Mouse (Mus musculus): Measurements from ENCODE around the gene Msl2. TPM values are rescaled to one million over a fixed set of nuclear protein-coding genes. Genes with fewer than 3 reads are reported as not detected.

Msl2 gene
- total RNA-seq (2021) = 10 to 100 TPM; 69.7 to 70.9 TPM

DNA sequence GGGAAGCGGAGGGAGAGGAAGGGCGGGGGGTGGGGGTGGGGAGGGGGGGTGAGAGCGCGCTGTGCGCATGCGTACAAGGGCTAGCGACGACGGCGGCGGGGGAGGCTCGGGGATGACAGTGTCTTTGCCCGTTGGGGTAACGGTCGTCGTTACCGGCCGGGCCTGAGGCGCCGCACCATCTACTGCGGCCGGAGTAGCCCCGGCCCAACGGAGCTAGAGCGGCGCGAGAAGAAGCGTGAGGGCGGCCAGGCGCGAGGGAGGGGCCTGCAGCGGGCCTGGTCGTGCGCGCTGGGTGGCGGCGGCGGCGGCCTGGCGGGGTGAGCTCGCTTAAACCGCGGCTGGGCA, at the start of gene Msl2:
Gene Msl2, plus strand, starts transcription at position 115 of the 345 bp plus-strand sequence.
- intact Hi-C loops (cut with DNase I) = loop anchor here (5.0 kb wide), 1 partner anchor 432 kb away; no protein-coding TSS in a partner anchor
- no peak for DNase-seq

DNA sequence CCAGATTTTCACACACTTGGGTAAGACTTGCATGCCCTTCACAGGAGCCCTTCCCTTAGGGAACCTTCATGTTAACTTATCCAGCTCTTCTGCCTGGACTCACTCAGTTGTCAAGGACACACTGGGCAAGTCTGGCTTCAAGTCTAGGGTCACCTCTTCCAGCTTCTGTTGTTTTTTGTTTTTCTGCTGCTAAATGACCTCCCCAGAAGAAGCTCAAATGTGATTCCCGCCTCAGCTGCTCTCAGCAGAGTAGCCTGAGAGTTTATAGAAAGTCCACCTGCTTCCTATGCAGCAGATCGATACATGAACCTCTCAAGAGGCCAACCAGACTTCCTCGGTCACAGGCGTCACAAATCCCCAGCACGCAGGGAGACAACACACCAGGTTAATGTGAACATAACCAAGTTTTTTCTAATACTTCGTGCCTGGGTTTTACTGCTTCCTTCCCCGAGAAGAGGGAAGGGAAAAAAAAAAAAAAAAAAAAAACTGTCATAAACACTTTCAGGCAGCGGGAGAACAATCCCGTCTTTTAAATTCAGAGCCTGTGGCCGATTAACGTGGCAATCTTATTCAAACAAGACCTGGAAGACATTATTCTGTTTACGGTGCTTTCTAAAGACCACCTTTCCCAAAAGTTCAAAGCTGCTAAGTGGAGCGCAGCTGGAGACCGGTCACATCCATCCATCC, 40.0 kb upstream of the Msl2 start:
- intact Hi-C loops (cut with DNase I) = loop anchor here (10.0 kb wide), 1 partner anchor 389 kb away; no protein-coding TSS in a partner anchor
- DNase-seq = no peak

DNA sequence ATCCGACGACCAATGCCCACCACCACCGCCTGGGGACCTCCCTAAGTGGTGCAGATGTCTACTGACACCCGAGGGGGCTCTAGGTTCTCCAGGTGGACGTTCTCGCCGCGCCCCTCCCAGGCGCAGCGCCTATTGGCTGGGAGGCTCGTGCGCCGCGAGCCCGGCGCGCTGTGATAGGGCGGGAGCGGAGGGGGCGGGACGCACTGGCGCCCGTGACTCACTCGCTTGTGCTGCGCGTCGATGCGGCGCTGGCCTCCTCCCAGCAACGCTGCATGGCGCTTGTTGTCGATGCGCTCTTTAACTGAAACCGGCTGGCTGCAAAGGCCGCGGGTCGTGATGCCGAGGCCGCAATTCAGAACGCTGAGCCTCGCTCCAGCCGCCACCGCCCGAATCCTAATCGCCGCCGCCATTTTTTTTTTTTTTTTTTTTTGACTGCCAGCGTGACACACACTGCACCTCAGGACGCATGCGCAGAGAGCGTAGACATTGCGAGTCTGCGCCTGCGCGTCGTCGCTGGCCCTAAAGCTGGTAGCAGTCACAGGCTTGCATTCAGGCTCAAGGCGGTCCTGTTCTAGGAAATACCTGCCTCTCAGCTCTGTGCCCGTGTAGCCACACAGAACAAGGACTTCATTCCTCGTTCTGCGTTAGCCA, 39.3 kb upstream of the Msl2 start, which contains the start of gene Pccb:
Gene Pccb, minus strand, starts transcription at position 451 of the 651 bp plus-strand sequence.
- intact Hi-C loops (cut with DNase I) = loop anchor here (10.0 kb wide), 1 partner anchor 390 kb away; no protein-coding TSS in a partner anchor
- peak; percentile 98 for DNase-seq

DNA sequence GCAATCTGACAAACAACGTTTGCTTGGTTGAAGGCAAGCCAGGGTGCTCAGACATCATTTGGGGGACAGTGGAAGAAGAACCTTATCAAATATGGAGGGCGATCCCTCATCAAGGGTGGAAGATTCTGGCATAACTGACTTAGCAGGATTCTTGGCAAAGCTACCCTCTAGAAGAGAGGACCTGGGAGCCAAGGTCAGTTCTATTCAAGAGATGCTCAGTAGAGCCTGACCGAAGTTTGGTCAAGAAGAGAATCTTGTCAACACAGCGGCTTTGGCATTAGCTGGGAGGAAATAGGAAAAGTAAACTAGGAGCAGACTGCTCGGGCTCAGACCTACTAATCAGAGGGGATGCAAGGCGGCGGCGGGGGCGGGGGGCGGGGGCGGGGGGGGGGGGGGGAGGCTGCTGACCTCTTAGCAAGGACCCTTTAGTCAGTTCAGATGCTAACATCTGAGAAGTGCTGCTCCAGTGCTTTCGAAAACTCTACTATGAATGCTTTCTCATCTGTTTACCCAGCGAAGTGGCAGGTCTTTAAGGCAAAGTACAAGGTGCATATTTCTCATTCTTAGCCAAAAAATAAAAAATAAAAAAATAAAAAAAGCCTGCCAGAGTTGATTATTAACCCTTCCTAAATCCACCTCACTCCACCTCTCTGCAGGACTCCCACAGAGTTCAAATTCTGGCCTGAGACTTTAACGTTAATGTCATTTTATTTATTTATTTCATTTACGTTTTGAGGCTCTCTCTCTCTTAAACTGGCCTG, 37.9 kb upstream of the Msl2 start:
- intact Hi-C loops (cut with DNase I) = loop anchor here (10.0 kb wide), 1 partner anchor 391 kb away; no protein-coding TSS in a partner anchor

DNA sequence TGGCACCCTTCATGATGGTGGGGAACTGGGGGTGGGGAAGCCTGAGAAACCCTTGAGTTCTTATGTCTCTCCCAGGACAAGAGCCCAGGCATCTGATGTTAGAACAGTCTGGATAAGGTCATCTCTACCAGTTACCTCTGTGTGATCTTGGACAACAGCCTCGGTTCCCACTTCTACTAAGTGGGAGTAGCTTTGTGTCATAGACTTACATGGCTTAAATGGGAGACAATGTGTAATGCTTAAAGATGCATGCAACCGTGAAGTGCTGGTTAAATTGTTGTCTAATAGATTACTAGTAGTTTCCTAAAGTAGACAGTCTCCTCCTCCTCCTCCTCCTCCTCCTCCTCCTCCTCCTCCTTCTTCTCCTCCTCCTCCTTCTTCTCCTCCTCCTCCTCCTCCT, 37.0 kb upstream of the Msl2 start:
- DNase-seq = no peak
- intact Hi-C loops (cut with DNase I) = loop anchor here (10.0 kb wide), 1 partner anchor 392 kb away; no protein-coding TSS in a partner anchor

More for the DNA sequence above, 37.9 kb upstream of the Msl2 start:
- DNase-seq = no peak

DNA sequence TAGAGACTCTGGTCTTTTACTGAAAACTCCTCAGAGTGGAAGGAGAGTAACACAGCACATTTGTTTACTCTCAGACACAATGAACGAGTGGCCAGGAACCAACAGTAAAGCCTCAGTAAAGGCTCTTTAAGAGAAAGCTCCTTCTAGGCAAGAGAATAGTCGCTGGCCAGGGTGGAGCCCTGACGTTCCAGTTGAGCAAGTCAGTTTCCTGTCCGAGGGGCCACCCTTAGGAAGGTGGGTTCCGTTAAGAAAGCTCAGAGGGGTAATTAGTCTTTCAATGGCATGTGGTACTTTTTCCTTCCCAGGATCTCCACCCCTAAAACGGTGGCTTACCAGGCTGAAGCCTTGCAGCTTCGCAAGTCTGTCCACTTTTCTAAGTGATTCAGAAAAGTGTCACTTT, 36.5 kb upstream of the Msl2 start:
- intact Hi-C loops (cut with DNase I) = loop anchor here (10.0 kb wide), 1 partner anchor 393 kb away; no protein-coding TSS in a partner anchor
- DNase-seq = no peak

DNA sequence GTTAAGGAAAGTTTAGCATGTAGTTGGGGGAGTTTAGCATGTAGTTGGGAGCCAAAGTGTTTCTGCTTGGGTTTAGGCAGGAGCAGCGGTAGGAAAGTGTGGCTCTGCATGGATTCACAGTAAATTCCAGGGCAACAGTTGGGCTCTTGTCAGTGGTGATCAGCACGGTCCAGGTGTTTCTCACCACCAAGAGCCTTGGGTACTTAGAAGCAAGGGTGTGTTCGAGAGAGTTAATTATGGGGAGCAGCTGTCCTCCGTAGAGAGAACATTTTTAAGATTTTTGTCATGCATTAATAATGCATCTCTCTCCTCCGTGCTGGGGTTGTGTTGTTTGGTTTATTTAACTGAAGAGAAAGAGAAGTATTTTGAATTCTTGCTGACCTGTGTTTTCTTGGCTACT, 35.3 kb upstream of the Msl2 start:
- intact Hi-C loops (cut with DNase I) = loop anchor here (10.0 kb wide), 1 partner anchor 394 kb away; no protein-coding TSS in a partner anchor
- no peak for DNase-seq

DNA sequence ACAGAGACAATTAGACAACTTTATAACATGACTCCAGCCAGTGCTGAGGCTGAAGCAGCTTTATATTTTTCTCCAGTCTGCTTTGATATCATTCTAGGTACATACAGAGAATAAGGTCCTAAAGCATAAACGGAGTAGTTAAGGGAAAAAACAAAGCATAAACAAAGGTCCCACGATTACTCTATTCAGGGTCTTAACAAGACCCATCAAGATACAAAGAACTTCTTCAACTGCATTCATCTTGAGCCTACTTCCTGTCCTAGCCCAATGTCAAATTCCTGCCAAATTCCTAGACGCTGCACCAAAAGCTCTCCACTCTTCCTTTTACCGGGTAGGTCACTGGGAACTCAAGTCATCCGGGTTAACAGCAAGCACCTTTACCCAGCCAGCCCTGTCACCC, 32.4 kb upstream of the Msl2 start:
- DNase-seq = no peak
- intact Hi-C loops (cut with DNase I) = no loop called here

DNA sequence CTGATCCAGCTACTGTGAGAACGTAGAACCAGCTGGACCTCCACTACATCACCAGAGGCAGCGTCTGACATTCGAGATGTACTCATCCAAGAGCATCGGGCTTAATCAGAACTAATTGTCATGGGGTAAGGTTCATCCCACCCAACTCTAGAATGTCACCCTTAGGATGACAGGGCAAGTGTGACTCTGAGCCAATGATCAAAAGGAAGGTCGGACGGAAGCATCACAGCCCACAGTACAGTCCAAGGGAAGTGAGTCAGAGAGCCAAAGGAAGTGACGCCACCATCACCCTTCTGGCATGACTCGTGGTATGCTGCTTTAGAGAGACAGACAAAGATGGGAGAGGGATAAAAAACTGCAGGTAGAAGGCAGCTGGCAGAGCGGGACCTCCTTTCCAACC, 31.7 kb upstream of the Msl2 start:
- DNase-seq = no peak
- intact Hi-C loops (cut with DNase I) = no loop called here

DNA sequence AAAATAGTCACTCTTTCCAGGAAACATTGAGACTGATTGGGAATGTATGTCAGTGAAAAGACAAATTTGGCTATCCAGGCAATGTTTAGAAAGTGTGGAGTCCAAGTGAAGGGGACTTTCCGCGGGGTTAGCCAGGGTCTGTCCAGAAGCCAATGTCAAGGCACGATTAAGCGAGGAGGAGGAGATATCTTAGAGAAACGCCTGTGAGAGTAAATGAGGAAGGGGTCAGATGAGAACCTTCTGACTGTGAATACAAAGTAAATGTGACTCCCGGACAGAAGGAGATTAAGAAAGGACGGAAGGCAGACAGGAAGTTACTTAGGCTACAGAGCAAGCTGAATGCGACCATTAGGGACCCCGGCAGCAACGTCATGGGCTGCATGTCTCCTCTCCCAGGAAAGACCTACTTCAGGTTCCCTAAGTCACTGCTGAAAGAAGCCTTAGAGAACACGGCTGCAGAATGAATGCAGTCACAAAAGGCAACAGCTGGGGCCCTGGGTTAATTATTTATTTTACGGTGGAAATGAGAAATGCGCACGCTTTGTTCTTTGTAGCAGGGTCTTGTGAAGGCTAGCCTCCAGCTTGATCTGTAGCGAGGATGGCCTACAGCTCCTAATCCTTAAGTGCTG, 28.1 kb upstream of the Msl2 start:
- no peak for DNase-seq
- intact Hi-C loops (cut with DNase I) = no loop called here

DNA sequence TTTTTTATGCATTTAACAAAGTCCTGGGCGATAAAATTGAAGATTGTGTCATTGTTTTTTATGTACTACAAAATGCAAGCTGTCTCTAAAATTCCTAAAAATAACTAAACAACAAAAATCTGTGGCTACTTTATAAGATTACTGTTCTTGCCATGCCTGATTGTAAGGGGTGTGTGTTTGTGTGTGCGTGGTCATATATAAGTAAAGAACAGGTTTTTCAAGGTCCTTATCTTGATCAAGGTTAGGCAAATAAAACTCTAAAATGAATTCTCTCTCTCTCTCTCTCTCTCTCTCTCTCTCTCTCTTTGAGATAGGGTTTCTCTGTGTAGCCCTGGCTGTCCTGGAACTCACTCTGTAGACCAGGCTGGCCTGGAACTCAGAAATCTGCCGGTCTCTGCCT, 21.9 kb upstream of the Msl2 start:
- intact Hi-C loops (cut with DNase I) = no loop called here
- no peak for DNase-seq

DNA sequence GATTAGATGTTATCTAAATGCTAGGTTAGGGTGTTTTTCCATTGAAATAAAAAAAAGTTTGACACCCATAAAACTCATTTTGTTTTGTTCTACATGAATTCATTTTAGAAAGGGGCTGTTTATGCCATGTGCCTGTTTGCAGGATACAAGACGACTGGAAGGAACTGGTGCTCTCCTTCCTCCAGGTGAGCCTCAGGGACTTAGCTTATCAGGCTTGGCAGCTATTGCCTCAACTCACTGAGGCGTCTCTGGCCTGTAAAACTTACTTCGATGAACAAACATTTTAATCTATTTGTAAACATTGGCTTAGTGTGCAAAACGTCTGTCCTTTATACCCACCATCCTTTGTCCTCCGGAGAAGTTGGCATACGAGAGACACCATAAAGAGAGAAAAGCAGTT, 21.2 kb upstream of the Msl2 start:
- DNase-seq = no peak
- intact Hi-C loops (cut with DNase I) = no loop called here

DNA sequence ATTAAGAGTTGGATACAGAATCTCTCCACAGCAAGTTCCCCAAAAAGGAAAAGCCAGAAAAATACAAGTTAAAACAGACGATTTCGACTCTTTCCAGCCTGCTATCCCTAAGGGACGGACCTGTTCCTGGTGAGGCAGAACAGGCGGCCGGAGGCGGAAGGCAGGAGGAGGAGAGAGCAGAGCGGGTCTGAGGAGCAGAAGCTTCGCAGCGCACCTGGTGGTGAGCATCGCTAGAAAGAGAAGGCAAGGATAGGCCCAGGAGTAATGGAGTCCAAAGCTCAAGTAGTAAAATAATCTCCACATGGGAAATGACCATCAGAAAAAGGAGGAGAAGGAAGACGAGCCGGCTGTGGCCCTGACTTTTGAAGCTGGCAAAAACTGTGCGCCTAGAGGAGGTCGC, 20.6 kb upstream of the Msl2 start:
- no peak for DNase-seq
- intact Hi-C loops (cut with DNase I) = no loop called here

DNA sequence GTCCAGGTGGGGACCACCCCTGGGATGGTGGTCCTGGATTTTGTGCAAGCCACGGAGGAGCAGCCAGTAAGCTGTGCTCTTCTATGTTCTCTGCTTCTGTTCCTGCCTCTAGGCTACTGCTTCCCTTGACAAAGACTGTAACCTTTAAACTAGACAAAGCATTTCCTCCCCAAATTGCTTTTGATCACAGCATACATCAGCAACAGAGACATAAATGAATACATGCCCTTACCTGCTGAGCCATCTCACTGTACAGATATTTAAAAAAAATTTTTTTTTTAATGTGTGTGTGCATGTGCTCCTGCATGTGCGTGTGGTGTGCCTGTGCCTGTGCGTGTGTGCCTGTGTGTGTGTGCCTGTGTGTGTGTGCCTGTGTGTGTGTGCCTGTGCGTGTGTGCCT, 16.7 kb upstream of the Msl2 start:
- intact Hi-C loops (cut with DNase I) = no loop called here
- no peak for DNase-seq

DNA sequence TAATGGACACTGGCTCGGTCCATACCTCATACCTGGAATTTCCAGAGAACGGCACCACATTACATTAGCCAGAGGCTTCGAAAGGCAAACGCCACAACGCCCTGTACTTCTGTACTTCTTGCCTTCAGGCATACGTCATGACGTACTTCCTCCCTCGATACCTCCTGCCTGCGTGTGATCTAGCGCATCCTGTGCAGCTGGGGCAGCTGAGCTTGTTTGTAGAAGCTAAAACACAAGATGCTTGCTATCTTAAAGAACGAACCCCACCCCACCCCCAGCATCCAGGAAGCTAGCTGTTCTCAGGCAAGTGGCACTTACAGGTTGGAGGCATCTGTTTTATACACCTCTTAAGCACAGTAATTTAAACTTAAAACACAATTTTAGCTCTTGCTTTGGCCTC, 12.9 kb upstream of the Msl2 start:
- no peak for DNase-seq
- intact Hi-C loops (cut with DNase I) = no loop called here

DNA sequence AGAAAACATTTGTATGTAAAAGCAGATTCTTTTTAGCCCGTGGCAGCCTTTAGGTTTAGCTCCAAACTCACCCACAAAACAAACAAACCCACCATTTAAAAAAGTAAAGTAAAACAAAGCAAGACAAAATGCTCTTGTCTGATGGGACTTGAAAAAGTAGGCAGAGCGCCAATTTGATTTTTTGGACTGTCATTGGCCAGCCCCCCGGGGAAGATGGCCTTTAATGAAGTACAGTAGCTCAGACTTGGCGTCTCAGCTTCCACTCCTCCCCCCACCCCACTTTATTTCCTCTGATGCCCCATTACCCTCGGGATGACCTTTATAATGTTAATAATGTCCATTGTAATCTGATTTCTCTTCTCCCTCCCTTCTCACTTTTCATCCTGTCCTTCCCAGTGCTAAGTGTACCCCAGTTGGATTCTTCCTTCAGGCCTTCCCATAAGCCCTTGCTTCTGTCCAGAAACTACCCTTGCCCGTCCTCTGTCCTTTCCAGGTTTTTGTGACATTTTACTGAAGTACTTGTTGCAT, 11.6 kb upstream of the Msl2 start:
- intact Hi-C loops (cut with DNase I) = no loop called here

DNA sequence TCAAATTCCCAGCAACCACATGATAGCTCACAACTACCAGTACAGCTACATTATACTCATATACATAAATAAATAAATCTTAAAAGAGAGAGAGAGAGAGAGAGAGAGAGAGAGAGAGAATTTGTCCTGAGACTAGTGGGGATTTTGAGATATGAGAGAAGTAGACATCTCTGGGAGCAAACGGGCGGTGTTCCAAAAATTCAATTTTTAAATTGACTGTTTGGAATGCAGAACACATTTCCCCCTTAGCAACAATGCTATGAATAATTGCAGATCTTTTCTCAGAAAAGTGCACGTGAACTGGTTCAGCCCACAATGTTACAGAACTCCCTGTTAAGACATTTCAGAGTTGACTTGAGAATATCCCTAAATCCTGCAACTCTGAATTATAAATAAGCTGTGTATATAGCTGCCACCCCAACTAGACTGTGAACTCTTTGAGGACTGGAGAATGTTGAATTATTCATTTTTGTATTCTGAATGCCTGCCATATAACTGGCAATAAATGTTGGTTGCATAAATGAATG, 8.8 kb upstream of the Msl2 start:
- intact Hi-C loops (cut with DNase I) = no loop called here
- no peak for DNase-seq

More for the DNA sequence above, 11.6 kb upstream of the Msl2 start:
- DNase-seq = no peak

DNA sequence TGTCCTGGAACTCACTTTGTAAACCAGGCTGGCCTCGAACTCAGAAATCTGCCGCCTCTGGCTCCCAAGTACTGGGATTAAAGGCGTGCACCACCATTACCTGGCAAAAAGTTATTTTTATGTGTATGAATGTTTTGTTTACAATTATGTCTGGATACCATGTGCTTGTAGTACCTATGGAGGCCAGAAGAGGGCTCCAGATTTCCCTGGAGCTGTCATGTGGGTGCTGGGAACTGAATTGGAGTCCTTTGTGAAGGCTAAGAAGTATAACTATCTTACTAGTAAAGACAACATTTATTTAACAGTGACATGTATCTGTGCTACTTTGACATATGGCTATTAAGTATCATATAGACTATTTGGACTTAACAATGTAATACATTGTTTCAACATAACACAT, 4.1 kb upstream of the Msl2 start:
- intact Hi-C loops (cut with DNase I) = loop anchor here (5.0 kb wide), 1 partner anchor 427 kb away; no protein-coding TSS in a partner anchor
- DNase-seq = no peak

DNA sequence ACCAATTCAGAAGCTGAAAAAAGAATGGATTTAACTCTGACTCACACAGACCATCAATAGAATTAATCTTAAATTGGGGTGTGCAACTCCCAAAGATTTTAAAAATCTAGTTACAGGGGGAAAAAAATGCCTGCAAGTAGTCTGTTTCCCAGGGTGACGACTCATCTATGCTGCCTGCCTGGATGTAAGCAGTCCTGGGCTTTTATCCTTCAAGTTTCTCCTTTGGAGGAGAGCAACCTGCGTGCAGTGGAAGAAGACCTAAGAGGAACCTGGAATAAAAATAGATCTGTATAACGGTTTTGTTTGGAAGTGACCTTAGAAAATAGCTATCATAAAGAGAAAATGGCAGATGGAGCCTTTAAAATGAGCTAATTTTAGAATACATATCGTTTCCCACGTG, 1.4 kb upstream of the Msl2 start:
- DNase-seq = no peak
- intact Hi-C loops (cut with DNase I) = loop anchor here (5.0 kb wide), 1 partner anchor 430 kb away; no protein-coding TSS in a partner anchor

Data from left cerebral cortex, postnatal 4 days (tissue).